8 mouse cellular contexts compared by ENCODE assay signal in genomic region chr11:75173799-75174165, GRCm38 (mm10). TPM values are rescaled to one million over a fixed set of nuclear protein-coding genes. Genes with fewer than 3 reads are reported as not detected.
DNase-seq lines count a peak whose midpoint lies in the region; ATAC-seq lines count a peak whose summit lies in the region.

No protein-coding gene starts in this region.

- H3K9ac ChIP-seq in kidney, embryonic 14.5 days (ENCODE audit: low read depth, low read length): no peak overlapping the region
- peak overlapping the region; percentile 69 for H3K9ac ChIP-seq in hindbrain, embryonic 14.5 days
- H3K9ac ChIP-seq in midbrain, embryonic 14.5 days (replicated peaks; ENCODE audit: low read length): peak overlapping the region; percentile 60

- H3K36me3 ChIP-seq in kidney, embryonic 14.5 days (ENCODE audit: control insufficient read depth, insufficient read depth, low read length): peaks cover 12% of the 10 kb centered on the region
- peaks cover 16% of the 10 kb centered on the region for H3K36me3 ChIP-seq in hindbrain, embryonic 14.5 days (replicated peaks; ENCODE audit: control insufficient read depth, insufficient read depth)
- peaks cover 20% of the 10 kb centered on the region for H3K36me3 ChIP-seq in midbrain, embryonic 14.5 days (ENCODE audit: control insufficient read depth, insufficient read depth, low read length)

- peaks cover 25% of the 10 kb centered on the region for H3K4me1 ChIP-seq in kidney, embryonic 14.5 days (ENCODE audit: control insufficient read depth, insufficient read depth, low read length)
- H3K4me1 ChIP-seq in brown adipose tissue, adult 24 weeks (ENCODE audit: control insufficient read depth, insufficient read depth, insufficient read length, low read length): no peaks in the 10 kb centered on the region; the same call in 1 of the 2 replicates
- peaks cover 29% of the 10 kb centered on the region for H3K4me1 ChIP-seq in hindbrain, embryonic 14.5 days (replicated peaks; ENCODE audit: control insufficient read depth, insufficient read depth, low read length)
- peaks cover 30% of the 10 kb centered on the region for H3K4me1 ChIP-seq in midbrain, embryonic 14.5 days (ENCODE audit: control insufficient read depth, insufficient read depth, low read length)

- H3K4me2 ChIP-seq in kidney, embryonic 14.5 days (replicated peaks; ENCODE audit: low read depth, low read length): peak overlapping the region; percentile 81
- peak overlapping the region; percentile 91 for H3K4me2 ChIP-seq in hindbrain, embryonic 14.5 days (replicated peaks)
- H3K4me2 ChIP-seq in midbrain, embryonic 14.5 days (ENCODE audit: low read length): peak overlapping the region; percentile 89

- no peak for ATAC-seq in kidney, embryonic 14.5 days (ENCODE audit: low FRiP score, low TSS enrichment)
- no peak for ATAC-seq in hindbrain, embryonic 14.5 days (ENCODE audit: low FRiP score)
- ATAC-seq in midbrain, embryonic 14.5 days (ENCODE audit: low FRiP score, low TSS enrichment): no peak

- H3K27me3 ChIP-seq in kidney, embryonic 14.5 days (ENCODE audit: control insufficient read depth, insufficient read depth, low read length): peaks cover 38% of the 10 kb centered on the region
- H3K27me3 ChIP-seq in hindbrain, embryonic 14.5 days (ENCODE audit: control insufficient read depth, insufficient read depth, low read length): peaks cover 28% of the 10 kb centered on the region
- H3K27me3 ChIP-seq in midbrain, embryonic 14.5 days (ENCODE audit: control insufficient read depth, insufficient read depth, low read length): peaks cover 35% of the 10 kb centered on the region

- H3K27ac ChIP-seq in kidney, embryonic 14.5 days (ENCODE audit: low read depth, low read length): no peak overlapping the region
- H3K27ac ChIP-seq in brown adipose tissue, adult 24 weeks (replicated peaks; ENCODE audit: low read depth, low read length): no peak overlapping the region
- peak overlapping the region; percentile 89 for H3K27ac ChIP-seq in hindbrain, embryonic 14.5 days
- H3K27ac ChIP-seq in midbrain, embryonic 14.5 days (replicated peaks; ENCODE audit: low read depth, low read length): peak overlapping the region; percentile 78

- WGBS in kidney, embryonic 14.5 days: 3% methylated on average over 15 of the region's 15 CpGs
- 2% methylated on average over 15 of the region's 15 CpGs for WGBS in hindbrain, embryonic 14.5 days
- WGBS in midbrain, embryonic 14.5 days: 1% methylated on average over 15 of the region's 15 CpGs

- no peak for DNase-seq in kidney, adult 8-10 months
- no peak for DNase-seq in hindbrain, embryonic 14.5 days (ENCODE audit: low spot score)
- DNase-seq in midbrain, embryonic 14.5 days: no peak
- no peak for DNase-seq in adrenal gland, postnatal 4 days (ENCODE audit: low spot score in 2 of 2)
- no peak for DNase-seq in right cerebral cortex, postnatal 4 days
- DNase-seq in testis, postnatal 10 days (ENCODE audit: low spot score): no peak

- H3K4me3 ChIP-seq in kidney, embryonic 14.5 days (ENCODE audit: low read length): peak overlapping the region; percentile 61
- peak overlapping the region; percentile 72 for H3K4me3 ChIP-seq in brown adipose tissue, adult 24 weeks (ENCODE audit: insufficient read depth, low read depth, low read length)
- peak overlapping the region; percentile 79 for H3K4me3 ChIP-seq in hindbrain, embryonic 14.5 days (replicated peaks; ENCODE audit: low read length)
- peak overlapping the region; percentile 70 for H3K4me3 ChIP-seq in midbrain, embryonic 14.5 days (replicated peaks; ENCODE audit: low read depth, low read length)

- no peaks in the 10 kb centered on the region for H3K9me3 ChIP-seq in kidney, embryonic 14.5 days (ENCODE audit: control insufficient read depth, low read length)
- H3K9me3 ChIP-seq in hindbrain, embryonic 14.5 days (ENCODE audit: control insufficient read depth, low read length): no peaks in the 10 kb centered on the region
- no peaks in the 10 kb centered on the region for H3K9me3 ChIP-seq in midbrain, embryonic 14.5 days (ENCODE audit: control insufficient read depth, low read length)

RNA-seq across cellular contexts. Expression of gene Hic1, which starts 4.5 kb away (rescaled TPM):
- polyA plus RNA-seq in kidney, embryonic 14.5 days (2014; fragmentation: Nextera tagmentation; extraction: Ambion mirVana): 16.9 and 26.6 TPM in 2 replicates
- 4.9 and 5.3 TPM in 2 replicates for polyA plus RNA-seq in brown adipose tissue, adult 24 weeks (2012; ENCODE audit: insufficient read depth, insufficient read length, missing spikeins)
- 1.9 and 2.6 TPM in 2 replicates for polyA plus RNA-seq in hindbrain, embryonic 14.5 days (2014; fragmentation: Nextera tagmentation; extraction: Ambion mirVana)
- 0.66 and 0.92 TPM in 2 replicates for polyA plus RNA-seq in midbrain, embryonic 14.5 days (2014; fragmentation: Nextera tagmentation; extraction: Ambion mirVana)
- 10 to 100 TPM; 22.9 to 29.2 TPM for total RNA-seq in adrenal gland, postnatal 4 days (2021)

RNA-seq across cellular contexts. Expression of gene Ovca2, which starts 4.9 kb away (rescaled TPM):
- polyA plus RNA-seq in kidney, embryonic 14.5 days (2014; fragmentation: Nextera tagmentation; extraction: Ambion mirVana): 33.3 and 33.4 TPM in 2 replicates
- polyA plus RNA-seq in brown adipose tissue, adult 24 weeks (2012; ENCODE audit: insufficient read depth, insufficient read length, missing spikeins): 10.4 and 13.2 TPM in 2 replicates
- 17.4 and 20.3 TPM in 2 replicates for polyA plus RNA-seq in hindbrain, embryonic 14.5 days (2014; fragmentation: Nextera tagmentation; extraction: Ambion mirVana)
- 15.4 and 20.2 TPM in 2 replicates for polyA plus RNA-seq in midbrain, embryonic 14.5 days (2014; fragmentation: Nextera tagmentation; extraction: Ambion mirVana)
- 10 to 100 TPM; 16.0 to 17.4 TPM for total RNA-seq in adrenal gland, postnatal 4 days (2021)

RNA-seq across cellular contexts. Expression of gene Dph1, which starts 17.3 kb away (rescaled TPM):
- polyA plus RNA-seq in kidney, embryonic 14.5 days (2014; fragmentation: Nextera tagmentation; extraction: Ambion mirVana): 25.7 and 29.2 TPM in 2 replicates
- polyA plus RNA-seq in brown adipose tissue, adult 24 weeks (2012; ENCODE audit: insufficient read depth, insufficient read length, missing spikeins): 8.8 and 9.4 TPM in 2 replicates
- 13.6 and 14.4 TPM in 2 replicates for polyA plus RNA-seq in hindbrain, embryonic 14.5 days (2014; fragmentation: Nextera tagmentation; extraction: Ambion mirVana)
- 13.7 and 14.8 TPM in 2 replicates for polyA plus RNA-seq in midbrain, embryonic 14.5 days (2014; fragmentation: Nextera tagmentation; extraction: Ambion mirVana)
- total RNA-seq in adrenal gland, postnatal 4 days (2021): 10 to 100 TPM; 26.8 to 29.0 TPM

RNA-seq across cellular contexts. Expression of gene Rtn4rl1, which starts 19.8 kb away (rescaled TPM):
- polyA plus RNA-seq in kidney, embryonic 14.5 days (2014; fragmentation: Nextera tagmentation; extraction: Ambion mirVana): 2.7 and 4.2 TPM in 2 replicates
- 5.3 and 6.1 TPM in 2 replicates for polyA plus RNA-seq in brown adipose tissue, adult 24 weeks (2012; ENCODE audit: insufficient read depth, insufficient read length, missing spikeins)
- polyA plus RNA-seq in hindbrain, embryonic 14.5 days (2014; fragmentation: Nextera tagmentation; extraction: Ambion mirVana): 8.5 and 10.3 TPM in 2 replicates
- 16.5 and 17.4 TPM in 2 replicates for polyA plus RNA-seq in midbrain, embryonic 14.5 days (2014; fragmentation: Nextera tagmentation; extraction: Ambion mirVana)
- total RNA-seq in adrenal gland, postnatal 4 days (2021): 10 to 100 TPM; 33.3 to 33.8 TPM

Comparison
In these comparisons a context has a peak if more than half of its experiments do, and no peak if none do; other contexts are left out.
1. H3K27ac ChIP-seq: peak in hindbrain, embryonic 14.5 days (single experiment) and midbrain, embryonic 14.5 days (single experiment); none in kidney, embryonic 14.5 days (single experiment) and brown adipose tissue, adult 24 weeks (single experiment).
2. Peak in every context shown above with its lines, with median percentiles within 50 percentile points of each other: H3K4me2 ChIP-seq and H3K4me3 ChIP-seq.